Mouse (Mus musculus): ENCODE measurements at regions not wholly inside any gene's neighbourhood (a gene's known extent, or its start where the extent isn't known, plus 50 kb on each side); places are given as distances from the start of the nearest gene placed in this dataset.

GRCm38 (mm10) chr9:41545776-41546175 lies 384.3 kb upstream of the Ubash3b start:
- DNase-seq = no peak

- no peak for DNase-seq
These were observed 381.0 kb upstream of the Ubash3b start for GRCm38 (mm10) chr9:41542511-41542910.

- DNase-seq = no peak
These were observed 379.8 kb upstream of the Ubash3b start for GRCm38 (mm10) chr9:41541327-41541726.

- DNase-seq = no peak
These were observed 371.3 kb upstream of the Ubash3b start for GRCm38 (mm10) chr9:41532786-41533185.

GRCm38 (mm10) chr9:41532290-41532689 lies 370.8 kb upstream of the Ubash3b start:
- no peak for DNase-seq

GRCm38 (mm10) chr9:41531596-41531995 lies 370.1 kb upstream of the Ubash3b start:
- no peak for DNase-seq

GRCm38 (mm10) chr9:41526126-41526525 lies 364.6 kb upstream of the Ubash3b start:
- no peak for DNase-seq

GRCm38 (mm10) chr9:41525534-41525933 lies 364.0 kb upstream of the Ubash3b start:
- DNase-seq = no peak

GRCm38 (mm10) chr9:41524591-41524990 lies 363.1 kb upstream of the Ubash3b start:
- peak; percentile 28 to 37 for DNase-seq

- DNase-seq = no peak
These were observed 362.5 kb upstream of the Ubash3b start for GRCm38 (mm10) chr9:41523969-41524368.

- peak; percentile 83 to 88 for DNase-seq
These were observed 360.8 kb upstream of the Ubash3b start for GRCm38 (mm10) chr9:41522302-41522701.

GRCm38 (mm10) chr9:41517787-41518186 lies 356.3 kb upstream of the Ubash3b start:
- DNase-seq = no peak

- no peak for DNase-seq
These were observed 355.7 kb upstream of the Ubash3b start for GRCm38 (mm10) chr9:41517053-41517696.

GRCm38 (mm10) chr9:41515192-41515591 lies 353.7 kb upstream of the Ubash3b start:
- DNase-seq = no peak

GRCm38 (mm10) chr9:41513701-41514100 lies 352.2 kb upstream of the Ubash3b start:
- no peak for DNase-seq

GRCm38 (mm10) chr9:41509597-41509996 lies 348.1 kb upstream of the Ubash3b start:
- no peak for DNase-seq

GRCm38 (mm10) chr9:41508746-41509145 lies 347.2 kb upstream of the Ubash3b start:
- no peak for DNase-seq

- no peak for DNase-seq
These were observed 336.8 kb upstream of the Ubash3b start for GRCm38 (mm10) chr9:41498326-41498725.

GRCm38 (mm10) chr9:41490112-41490511 lies 328.6 kb upstream of the Ubash3b start:
- no peak for DNase-seq

GRCm38 (mm10) chr9:41488046-41488445 lies 326.5 kb upstream of the Ubash3b start:
- DNase-seq = no peak

- DNase-seq = no peak
These were observed 321.7 kb upstream of the Ubash3b start for GRCm38 (mm10) chr9:41483218-41483617.

GRCm38 (mm10) chr9:41481611-41482266 lies 320.2 kb upstream of the Ubash3b start:
- DNase-seq = no peak

GRCm38 (mm10) chr9:41479854-41480749 lies 318.6 kb upstream of the Ubash3b start:
- DNase-seq = no peak

- DNase-seq = no peak
These were observed 317.6 kb upstream of the Ubash3b start for GRCm38 (mm10) chr9:41479085-41479484.
